Comparison of ENCODE assay signal across 19 mouse cellular contexts in the genomic region with DNA sequence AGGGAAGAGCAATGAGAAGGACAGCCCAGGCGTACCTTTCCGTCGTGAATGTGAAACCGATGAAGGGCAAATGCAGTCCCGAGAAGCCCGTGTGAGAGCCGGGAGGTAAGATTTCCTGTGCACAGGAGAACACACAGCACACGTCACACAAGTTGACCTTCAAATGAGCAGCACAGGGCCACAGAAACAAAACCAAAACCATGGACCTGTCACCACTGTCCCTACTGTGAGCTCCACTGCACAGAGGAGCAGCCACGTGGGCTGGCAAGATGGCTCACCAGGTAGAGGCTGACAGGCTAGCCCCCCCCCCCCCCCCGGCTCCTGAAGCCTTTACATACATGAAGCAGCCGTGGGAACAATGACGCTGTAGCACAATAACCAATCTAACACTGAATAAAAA. TPM values are rescaled to one million over a fixed set of nuclear protein-coding genes. Genes with fewer than 3 reads are reported as not detected.
A peak's percentile ranks its signal among the peaks of the same experiment; 100 is the strongest.
DNase-seq lines count a peak whose midpoint lies in the region; ATAC-seq and TF ChIP-seq lines count a peak whose summit lies in the region.
"Had no signal": no experiment of that assay in that cellular context is flagged by ENCODE, and none has a peak within 500 bp of the region (broad histone marks: within the 10 kb centered on the region; RNA-seq: fewer than 3 reads in every experiment).

No protein-coding gene starts in this region.

- WGBS in cerebellum, adult 2 months: 38% methylated on average over 12 of the region's 12 CpGs

- H3K4me1 ChIP-seq in cerebellum, adult 2 months (ENCODE audit: control insufficient read depth, insufficient read depth, low read length): peaks cover 20% of the 10 kb centered on the region; the same call in 1 of the 2 replicates
- peaks cover 36 to 63% of the 10 kb centered on the region in 2 experiments for H3K4me1 ChIP-seq in CH12.LX (ENCODE audit: control insufficient read depth in 1 of 2, insufficient read depth in 2 of 2)

- no peaks in the 10 kb centered on the region for H3K9me3 ChIP-seq in CH12.LX (replicated peaks; ENCODE audit: low read length)
- H3K9me3 ChIP-seq: G1E had no signal

- no peaks in the 10 kb centered on the region for H3K27me3 ChIP-seq in cerebellum, adult 2 months (ENCODE audit: control insufficient read depth, insufficient read depth, low read length)
- H3K27me3 ChIP-seq in CH12.LX (replicated peaks): no peaks in the 10 kb centered on the region
- H3K27me3 ChIP-seq: Patski had no signal

- intact Hi-C loops in heart, postnatal 10 days (cut with DNase I): no loop called here

- H3K9ac ChIP-seq in CH12.LX (ENCODE audit: insufficient read depth, low read depth): no peak overlapping the region

- no peak for TF ChIP-seq POLR2A in cerebellum, adult 2 months (IDR thresholded peaks at IDR 0.05; ENCODE audit: borderline replicate concordance, insufficient read depth, low read length)
- no peak for TF ChIP-seq POLR2A in CH12.LX (IDR thresholded peaks at IDR 0.05; ENCODE audit: low read depth, low read length)

- dilution Hi-C loops in CH12.LX (cut with MboI; ENCODE audit: extremely low pct_ligation_motif_present, extremely low pct_unique_long_range_greater_than_20kb, low sequenced_read_pairs): no loop called here

- H3K36me3 ChIP-seq in CH12.LX (replicated peaks in 1 of 2; ENCODE audit: control insufficient read depth in 1 of 2, insufficient read depth in 1 of 2, low read length in 1 of 2): peaks cover 43 to 78% of the 10 kb centered on the region in 2 experiments
- H3K36me3 ChIP-seq: G1E had no signal

- no peaks in the 10 kb centered on the region; the same call in 1 of the 2 replicates for H3K79me2 ChIP-seq in CH12.LX (replicated peaks; ENCODE audit: control insufficient read depth, extremely low read depth, insufficient read depth, poor library complexity, severe bottlenecking)

- ATAC-seq in cerebellum, adult (ENCODE audit: insufficient number of reproducible peaks, low FRiP score, low TSS enrichment): 0 out of 2 replicates have a peak, but pooled peaks have one; percentile 26
- ATAC-seq: activated CD4-positive, CD25-positive, alpha-beta regulatory T cell, adult 4 months; CD4-positive, CD25-positive, alpha-beta regulatory T cell, adult 4 months; Patski had no signal

- in situ Hi-C loops in CH12.LX (cut with MboI; ENCODE audit: low pct_ligation_motif_present, low pct_unique_long_range_greater_than_20kb, low sequenced_read_pairs): no loop called here

- H3K27ac ChIP-seq in cerebellum, adult 2 months (ENCODE audit: insufficient read depth, low read length): peak overlapping the region; percentile 18; the same call in 1 of the 2 replicates
- H3K27ac ChIP-seq in CH12.LX (ENCODE audit: insufficient read depth, low read depth): peak overlapping the region; percentile 58

- no peak for DNase-seq in cerebellum, adult 18-20 months
- no peak for DNase-seq in cerebellum, adult 2 months
- no peak for DNase-seq in cerebellum, postnatal 25 days
- peak; percentile 44 for DNase-seq in CH12.LX (ENCODE audit: extremely low read depth)
- DNase-seq in heart, postnatal 10 days: no peak
- DNase-seq: adrenal gland, adult 8-10 months; adrenal gland, postnatal 10 days; adrenal gland, postnatal 14 days; adrenal gland, postnatal 25 days; B cell, adult 2 months had no signal

- peak overlapping the region; percentile 76 for H3K4me2 ChIP-seq in CH12.LX (ENCODE audit: insufficient read depth, low read depth, poor library complexity, severe bottlenecking)

- no peak for TF ChIP-seq EP300 in CH12.LX (IDR thresholded peaks at IDR 0.05; ENCODE audit: low read length)

- no peak overlapping the region for H3K4me3 ChIP-seq in cerebellum, adult 2 months (replicated peaks; ENCODE audit: insufficient read depth, low read depth, low read length)
- H3K4me3 ChIP-seq in CH12.LX (replicated peaks in 1 of 3; ENCODE audit: low read depth in 2 of 3, low read length in 2 of 3, poor library complexity in 1 of 3): peak overlapping the region in 2 of 3 experiments; percentile 34 to 50

- TF ChIP-seq RAD21 in CH12.LX (IDR thresholded peaks at IDR 0.05; ENCODE audit: low read depth, low read length): no peak

- no peak for TF ChIP-seq CTCF in cerebellum, adult 2 months (IDR thresholded peaks at IDR 0.05; ENCODE audit: borderline replicate concordance, insufficient read depth, low read depth, low read length)
- no peak for TF ChIP-seq CTCF in CH12.LX (conservative IDR thresholded peaks at IDR 0.05 in 1 of 2, IDR thresholded peaks at IDR 0.05 in 1 of 2; ENCODE audit: low read depth in 2 of 2, low read length in 2 of 2)

TF ChIP-seq in CH12.LX, 34 proteins besides CTCF, POLR2A, EP300 and RAD21:
- TF ChIP-seq USF1 (IDR thresholded peaks at IDR 0.05; ENCODE audit: low read depth, low read length): peak; percentile 7; the same call in 1 of the 2 replicates
- TF ChIP-seq JUND (conservative IDR thresholded peaks at IDR 0.05; ENCODE audit: low read depth, low read length): no peak
- peak; percentile 92 for TF ChIP-seq MXI1 (IDR thresholded peaks at IDR 0.05; ENCODE audit: low read depth, low read length)
- no peak for TF ChIP-seq GABPA (IDR thresholded peaks at IDR 0.05; ENCODE audit: insufficient replicate concordance, low read depth, low read length)
- TF ChIP-seq SIN3A (IDR thresholded peaks at IDR 0.05; ENCODE audit: low read length): peak; percentile 76
- no peak; the same call in 1 of the 2 replicates for TF ChIP-seq ETS1 (conservative IDR thresholded peaks at IDR 0.05; ENCODE audit: low read depth, low read length)
- TF ChIP-seq MAX (IDR thresholded peaks at IDR 0.05; ENCODE audit: low read length): peak; percentile 72; the same call in 1 of the 2 replicates
- TF ChIP-seq ZKSCAN1 (IDR thresholded peaks at IDR 0.05; ENCODE audit: borderline replicate concordance, low read depth, low read length): peak; percentile 62
- TF ChIP-seq IRF4 (IDR thresholded peaks at IDR 0.05; ENCODE audit: low read depth, low read length): 0 out of 2 replicates have a peak, but pooled peaks have one; percentile 37
- peak; percentile 69 for TF ChIP-seq MYC (IDR thresholded peaks at IDR 0.05; ENCODE audit: low read depth, low read length)
- TF ChIP-seq HCFC1 (IDR thresholded peaks at IDR 0.05; ENCODE audit: low read depth, low read length): no peak

RNA-seq across cellular contexts. Expression of a gene that starts 52.6 kb away (rescaled TPM):
- 176 and 177 TPM in 2 replicates for polyA plus RNA-seq in cerebellum, adult 2 months (2012; rRNA removed)
- total RNA-seq in CH12.LX (2012; rRNA removed): 20.6 and 25.4 TPM in 2 replicates
- total RNA-seq in CH12.LX (2014; rRNA removed): 12.9 and 16.7 TPM in 2 replicates
- 22.9 and 29.7 TPM in 2 replicates for polyA plus RNA-seq in CH12.LX (2012; ENCODE audit: insufficient read length, low read depth)
- total RNA-seq in heart, postnatal 10 days (2021): 100 to 1,000 TPM in 1 of 2 experiments, 10 to 100 TPM in 1; 96.4 to 106 TPM
- total RNA-seq: G1E, MEL had no signal
- polyA plus RNA-seq: G1E had no signal

RNA-seq across cellular contexts. Expression of a gene that starts 54.1 kb away (rescaled TPM):
- 6.4 and 9.6 TPM in 2 replicates for polyA plus RNA-seq in cerebellum, adult 2 months (2012; rRNA removed)
- 0.55 and 1.1 TPM in 2 replicates for total RNA-seq in CH12.LX (2012; rRNA removed)
- total RNA-seq in CH12.LX (2014; rRNA removed): 0.62 TPM in 1 of 2 replicates, not detected in the other
- polyA plus RNA-seq in CH12.LX (2012; ENCODE audit: insufficient read length, low read depth): 0.61 and 0.79 TPM in 2 replicates
- not detected for total RNA-seq in heart, postnatal 10 days (2021)
- total RNA-seq: adrenal gland, adult 18-20 months; adrenal gland, adult 2 months; adrenal gland, postnatal 14 days; adrenal gland, postnatal 36 days; G1E had no signal
- polyA plus RNA-seq: activated CD4-positive, CD25-positive, alpha-beta regulatory T cell, adult 4 months; CD4-positive, CD25-positive, alpha-beta regulatory T cell, adult 4 months had no signal
